Mouse (Mus musculus): ENCODE measurements around the gene Zfp663. TPM values are rescaled to one million over a fixed set of nuclear protein-coding genes. Genes with fewer than 3 reads are reported as not detected.

Zfp663 gene
- polyA plus RNA-seq, 1 experiment from 2014 or later, result 10.4 TPM

DNA sequence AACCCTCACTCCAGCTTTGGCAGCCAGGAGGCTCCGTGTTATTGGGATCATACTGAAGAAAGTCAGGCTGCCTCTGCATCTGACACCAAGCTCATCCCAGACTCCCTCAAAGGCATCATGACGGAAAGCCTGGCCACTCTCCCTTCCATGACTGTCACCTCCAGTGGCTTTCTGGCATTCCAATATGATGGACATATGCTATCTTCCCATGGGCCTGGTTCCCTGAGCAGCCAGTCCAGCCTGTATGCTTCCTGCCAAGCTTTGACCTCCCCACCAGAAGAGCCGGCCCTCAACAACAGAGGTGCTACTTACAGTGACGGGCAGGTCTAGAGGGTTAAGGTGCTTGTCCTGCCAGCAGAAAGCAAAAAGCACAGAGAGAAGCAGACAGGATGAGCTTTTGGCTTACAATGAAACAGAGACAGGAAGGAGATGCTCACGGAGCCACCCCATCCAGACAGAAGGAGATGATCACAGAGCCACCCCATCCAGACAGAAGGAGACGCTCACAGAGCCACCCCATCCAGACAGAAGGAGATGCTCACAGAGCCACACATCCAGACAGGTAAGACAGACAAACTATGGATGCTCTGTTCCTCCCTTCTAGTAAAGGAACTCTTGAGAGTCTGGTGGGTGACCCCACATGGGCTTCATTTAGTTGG is 65.0 kb downstream of the Zfp663 start:
- Histone ChIP-seq H3K27me3 (no peaks in the 10 kb centered on the region), H3K9me3 (no peaks in the 10 kb centered on the region), H3K4me3 (replicated peaks) (no peak overlapping the region), H3K36me3 (peaks cover 89% of the 10 kb centered on the region), H3K9ac (replicated peaks) (no peak overlapping the region), H3K27ac (no peak overlapping the region), H3K4me1 (replicated peaks) (peaks cover 15% of the 10 kb centered on the region; the same call in 1 of the 2 replicates), H3K4me2 (replicated peaks) (no peak overlapping the region)
- 90% methylated on average over 6 of the region's 6 CpGs for WGBS
- ATAC-seq, result no peak

DNA sequence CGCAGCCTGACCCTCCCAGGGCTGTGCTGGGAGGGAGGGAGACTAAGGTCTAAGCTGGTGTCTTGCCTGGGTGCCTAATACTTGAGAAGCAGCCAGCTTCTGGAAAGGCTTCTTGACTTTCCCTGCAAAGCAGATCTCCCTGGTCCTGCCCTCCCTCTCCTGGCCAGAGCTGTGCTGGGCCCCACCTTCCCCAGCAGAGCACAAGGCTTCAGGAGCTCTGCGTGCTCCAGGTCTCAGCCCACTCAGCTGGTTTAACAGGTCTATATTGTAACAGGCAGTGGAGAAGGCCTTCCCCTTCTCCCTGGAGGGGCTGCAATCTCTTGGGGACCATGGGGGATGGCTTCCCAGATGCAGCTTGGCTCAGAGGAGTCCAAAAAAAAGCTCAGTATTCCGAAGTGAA is 67.1 kb downstream of the Zfp663 start:
- WGBS, result 52% methylated on average over 3 of the region's 3 CpGs
- Histone ChIP-seq H3K27me3 (no peaks in the 10 kb centered on the region), H3K9ac (replicated peaks) (no peak overlapping the region), H3K27ac (0 out of 2 replicates have a peak overlapping the region, but pooled peaks have one; percentile 15), H3K4me2 (replicated peaks) (no peak overlapping the region), H3K9me3 (no peaks in the 10 kb centered on the region), H3K4me1 (replicated peaks) (peaks cover 15% of the 10 kb centered on the region; the same call in 1 of the 2 replicates), H3K4me3 (replicated peaks) (no peak overlapping the region), H3K36me3 (peaks cover 92% of the 10 kb centered on the region)
- no peak for ATAC-seq

Other genes starting within 250 kb of the Zfp663 start
- gene Cdh22, start 133.9 kb downstream of the Zfp663 start, polyA plus RNA-seq (2015; fragmentation: Nextera tagmentation; extraction: Ambion mirVana), result 10.4 and 15.7 TPM in 2 replicates
- 69.6 and 73.8 TPM in 2 replicates for gene Slc35c2, start 80.9 kb downstream of the Zfp663 start, polyA plus RNA-seq (2015; fragmentation: Nextera tagmentation; extraction: Ambion mirVana)
- 91.6 and 98.6 TPM in 2 replicates for gene Elmo2, start 42.2 kb downstream of the Zfp663 start, polyA plus RNA-seq (2015; fragmentation: Nextera tagmentation; extraction: Ambion mirVana)
- gene Zfp334, start 19.5 kb upstream of the Zfp663 start, polyA plus RNA-seq (2015; fragmentation: Nextera tagmentation; extraction: Ambion mirVana), result 14.1 and 14.5 TPM in 2 replicates
- gene Ocstamp, start 31.7 kb upstream of the Zfp663 start, polyA plus RNA-seq (2015; fragmentation: Nextera tagmentation; extraction: Ambion mirVana), result not detected in 2 replicates
- 3.4 TPM in 2 replicates for gene Slc13a3, start 104.5 kb upstream of the Zfp663 start, polyA plus RNA-seq (2015; fragmentation: Nextera tagmentation; extraction: Ambion mirVana)
- gene Trp53rka, start 124.6 kb upstream of the Zfp663 start, polyA plus RNA-seq (2015; fragmentation: Nextera tagmentation; extraction: Ambion mirVana), result 44.2 and 47.8 TPM in 2 replicates
- gene Slc2a10, start 135.1 kb upstream of the Zfp663 start, polyA plus RNA-seq (2015; fragmentation: Nextera tagmentation; extraction: Ambion mirVana), result 2.4 and 2.6 TPM in 2 replicates
- gene Eya2, start 226.3 kb upstream of the Zfp663 start, polyA plus RNA-seq (2015; fragmentation: Nextera tagmentation; extraction: Ambion mirVana), result 4.4 TPM in 2 replicates

All from midbrain, embryonic 13.5 days (tissue).